Mouse (Mus musculus) thymus, adult 2 months (tissue): Measurements from ENCODE around the gene N4bp1. TPM values are rescaled to one million over a fixed set of nuclear protein-coding genes. Genes with fewer than 3 reads are reported as not detected.

ENCODE experiments used
- DNase-seq: peaks from one replicate; pipeline ENCODE4 v3.0.0; 2021
- H3K27ac ChIP-seq: fragments of 200-500 bp; 2 replicates; pipeline ENCODE4 v1.5.1; 2012; ENCODE audit warnings: low read length, control low read depth; ENCODE audit not compliant: control insufficient read depth, insufficient read depth
- H3K27me3 ChIP-seq: fragments of 200-500 bp; 2 replicates; pipeline ENCODE4 v1.6.1; 2012; ENCODE audit warnings: mild to moderate bottlenecking, low read length, moderate library complexity, mixed read lengths; ENCODE audit not compliant: control insufficient read depth, insufficient read depth
- H3K36me3 ChIP-seq: fragments of 200-500 bp; 2 replicates; pipeline ENCODE4 v1.6.1; 2012; ENCODE audit warnings: mild to moderate bottlenecking, low read length, moderate library complexity; ENCODE audit not compliant: control insufficient read depth, insufficient read depth
- H3K4me1 ChIP-seq: fragments of 200-500 bp; replicated peaks from 2 replicates; pipeline ENCODE4 v1.6.1; 2012; ENCODE audit warnings: low read length; ENCODE audit not compliant: control insufficient read depth, insufficient read depth
- H3K4me3 ChIP-seq: fragments of 200-500 bp; 2 replicates; pipeline ENCODE4 v1.5.1; 2012; ENCODE audit warnings: mild to moderate bottlenecking, low read length, control low read depth, moderate library complexity; ENCODE audit not compliant: control insufficient read depth, insufficient read depth
- CTCF ChIP-seq: fragments of 200-500 bp; IDR thresholded peaks from 2 replicates; pipeline ENCODE4 v1.5.1; 2012; ENCODE audit warnings: mild to moderate bottlenecking, control low read depth, low read length, moderate library complexity, borderline replicate concordance; ENCODE audit not compliant: control insufficient read depth, poor library complexity, insufficient read depth; ENCODE audit errors: extremely low read depth
- POLR2A ChIP-seq: fragments of 200-500 bp; IDR thresholded peaks from 2 replicates; pipeline ENCODE4 v1.6.1; 2012; ENCODE audit warnings: mild to moderate bottlenecking, low read length, control low read depth, moderate library complexity; ENCODE audit not compliant: control insufficient read depth, poor library complexity, insufficient read depth; ENCODE audit errors: extremely low read depth
- WGBS: fragments of 180-500 bp; shearing (Covaris S2); methylation state at CpG from one replicate; pipeline ENCODE4 v1.1.7; 2018; 5-methylcytosine and 5-hydroxymethylcytosine counted together
- polyA plus RNA-seq: library from polyadenylated mRNA; depleted of rRNA; stranded (reverse); fragments of >200 nt; gene quantifications from 2 replicates; pipeline ENCODE4 v1.2.3, GENCODE M21; 2012

Gene N4bp1
- polyA plus RNA-seq, 1 experiment, result 17.2 TPM

DNA sequence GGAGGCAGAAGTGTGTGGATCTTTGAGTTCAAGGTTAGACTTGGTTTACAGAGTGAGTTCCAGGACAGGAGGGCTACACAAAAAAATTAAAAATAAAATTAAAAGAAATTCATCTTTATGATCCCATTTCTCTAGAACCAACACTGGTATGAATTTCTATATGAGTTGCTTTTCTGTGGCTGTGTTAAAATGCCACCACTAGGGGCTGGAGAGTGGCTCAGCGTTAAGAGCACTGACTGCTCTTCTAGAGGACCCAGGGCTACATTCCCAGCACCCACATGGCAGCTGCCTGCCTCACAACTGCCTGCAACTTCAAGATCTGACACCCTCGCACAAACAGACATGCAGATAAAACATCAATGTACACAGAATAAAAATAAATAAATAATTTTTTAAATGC lies 56.1 kb downstream of the N4bp1 start:
- TF ChIP-seq CTCF, result no peak
- TF ChIP-seq POLR2A, result no peak
- no peaks in the 10 kb centered on the region for H3K4me1 ChIP-seq
- WGBS, result 66% methylated on average over 2 of the region's 2 CpGs
- H3K27ac ChIP-seq, result no peak overlapping the region
- no peaks in the 10 kb centered on the region for H3K36me3 ChIP-seq
- DNase-seq, result no peak
- no peak overlapping the region for H3K4me3 ChIP-seq
- no peaks in the 10 kb centered on the region for H3K27me3 ChIP-seq

DNA sequence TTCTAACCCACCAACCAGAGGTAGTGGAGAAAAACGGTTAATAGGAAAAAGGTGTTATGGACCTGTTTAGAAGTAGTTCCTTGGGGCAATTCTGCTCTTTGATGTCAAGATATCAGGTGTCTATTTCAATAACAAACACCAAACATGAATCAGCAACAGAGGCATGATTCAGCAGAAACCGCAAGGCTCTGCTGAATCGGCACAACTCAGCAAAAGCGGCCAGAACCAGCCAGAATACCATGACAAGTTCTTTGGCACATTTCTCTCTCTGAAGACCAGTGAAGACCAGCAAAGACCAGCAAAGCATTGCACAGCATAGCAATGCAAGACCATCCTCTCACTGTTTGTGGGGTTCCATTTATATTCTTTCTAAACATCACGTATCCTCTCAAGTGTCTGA lies 57.9 kb downstream of the N4bp1 start:
- no peak overlapping the region for H3K27ac ChIP-seq
- 91% methylated on average over 5 of the region's 5 CpGs for WGBS
- no peaks in the 10 kb centered on the region for H3K4me1 ChIP-seq
- no peak for DNase-seq
- no peaks in the 10 kb centered on the region for H3K36me3 ChIP-seq
- H3K4me3 ChIP-seq, result no peak overlapping the region
- H3K27me3 ChIP-seq, result no peaks in the 10 kb centered on the region
- TF ChIP-seq POLR2A (no peak), CTCF (no peak)

DNA sequence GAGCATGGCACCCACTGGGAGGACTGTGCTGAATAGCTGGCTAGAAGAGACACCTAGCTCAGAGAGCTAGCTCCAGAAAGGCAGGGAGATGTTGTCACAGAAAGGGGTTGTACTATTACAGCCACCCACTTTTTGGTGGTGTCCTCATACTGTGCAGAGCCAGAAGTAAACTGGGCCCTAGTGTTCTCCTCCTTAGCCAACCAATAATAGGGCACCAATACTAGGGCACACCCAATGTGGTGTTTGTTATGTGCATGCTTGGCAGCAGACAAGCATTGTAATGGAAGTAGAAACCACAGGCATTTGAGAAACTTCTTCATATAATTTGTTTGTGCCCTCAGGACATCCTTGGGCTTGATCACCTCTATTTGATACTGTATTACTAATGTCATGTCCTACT lies 58.5 kb downstream of the N4bp1 start:
- H3K27me3 ChIP-seq, result no peaks in the 10 kb centered on the region
- no peak overlapping the region for H3K27ac ChIP-seq
- H3K4me3 ChIP-seq, result no peak overlapping the region
- DNase-seq, result no peak
- no peaks in the 10 kb centered on the region for H3K36me3 ChIP-seq
- TF ChIP-seq CTCF, result no peak
- no peak for TF ChIP-seq POLR2A
- no peaks in the 10 kb centered on the region for H3K4me1 ChIP-seq

DNA sequence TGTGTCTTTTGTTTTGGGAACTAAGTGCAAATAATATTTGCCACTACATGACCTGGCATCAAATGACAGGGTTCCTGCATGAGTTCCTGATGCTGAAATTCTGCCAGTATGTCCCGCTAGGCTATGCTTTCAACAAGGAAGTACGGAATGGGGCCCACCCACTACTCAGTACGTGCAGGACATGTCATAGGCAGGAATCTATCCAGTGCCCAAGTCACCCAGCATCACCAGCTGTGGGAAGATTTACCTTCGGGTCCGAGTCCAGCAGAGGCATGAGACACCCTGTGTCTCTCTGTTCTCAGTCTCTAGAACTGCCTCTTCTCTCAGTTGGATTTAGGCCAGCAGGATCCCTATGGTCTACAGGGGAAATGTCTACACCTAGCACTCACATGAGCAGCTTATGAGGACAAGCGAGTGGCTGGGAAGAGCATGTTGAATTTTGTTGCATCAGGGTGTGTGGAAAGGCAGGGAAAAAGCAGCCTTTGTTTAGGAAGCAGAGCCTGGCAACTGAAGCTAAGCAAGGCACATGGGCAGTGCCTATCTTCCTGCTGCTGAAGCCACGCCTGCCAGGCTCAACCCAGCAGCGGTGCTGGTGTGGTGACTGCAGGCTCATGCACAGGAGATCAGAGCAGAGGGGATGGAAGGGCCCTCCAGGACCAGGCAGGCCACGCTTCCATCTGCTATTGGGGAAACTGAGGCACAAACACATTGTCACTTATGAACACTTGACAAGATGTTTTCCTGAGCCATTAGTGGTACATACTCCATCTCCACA lies 59.2 kb downstream of the N4bp1 start:
- WGBS, result 89% methylated on average over 9 of the region's 9 CpGs
- Histone ChIP-seq H3K27me3 (no peaks in the 10 kb centered on the region), H3K27ac (no peak overlapping the region), H3K4me1 (no peaks in the 10 kb centered on the region), H3K36me3 (no peaks in the 10 kb centered on the region), H3K4me3 (no peak overlapping the region)
- DNase-seq, result no peak
- TF ChIP-seq POLR2A (no peak), CTCF (no peak)

DNA sequence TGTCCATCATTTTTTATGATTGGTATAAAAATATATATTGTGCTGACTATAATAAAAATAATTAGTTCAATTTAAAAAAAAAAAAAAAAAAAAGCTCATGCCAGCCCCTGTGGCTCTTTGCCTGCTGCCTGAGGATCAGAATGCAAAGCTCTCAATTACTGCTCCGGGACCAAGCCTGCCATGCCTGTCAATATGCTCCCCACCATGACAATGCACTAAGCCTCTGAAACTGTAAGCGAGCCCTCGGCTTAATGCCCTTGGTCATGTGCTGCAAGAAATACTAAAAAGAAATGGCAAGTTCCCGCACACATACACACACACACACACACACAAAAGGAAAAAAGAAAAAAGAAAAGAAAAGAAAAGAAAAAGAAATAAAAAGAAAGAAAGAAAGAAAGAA lies 60.3 kb downstream of the N4bp1 start:
- Histone ChIP-seq H3K36me3 (no peaks in the 10 kb centered on the region), H3K4me1 (no peaks in the 10 kb centered on the region), H3K27me3 (no peaks in the 10 kb centered on the region), H3K27ac (no peak overlapping the region), H3K4me3 (no peak overlapping the region)
- DNase-seq, result no peak
- TF ChIP-seq POLR2A (no peak), CTCF (no peak)
- WGBS, result 85% methylated on average over 4 of the region's 4 CpGs

DNA sequence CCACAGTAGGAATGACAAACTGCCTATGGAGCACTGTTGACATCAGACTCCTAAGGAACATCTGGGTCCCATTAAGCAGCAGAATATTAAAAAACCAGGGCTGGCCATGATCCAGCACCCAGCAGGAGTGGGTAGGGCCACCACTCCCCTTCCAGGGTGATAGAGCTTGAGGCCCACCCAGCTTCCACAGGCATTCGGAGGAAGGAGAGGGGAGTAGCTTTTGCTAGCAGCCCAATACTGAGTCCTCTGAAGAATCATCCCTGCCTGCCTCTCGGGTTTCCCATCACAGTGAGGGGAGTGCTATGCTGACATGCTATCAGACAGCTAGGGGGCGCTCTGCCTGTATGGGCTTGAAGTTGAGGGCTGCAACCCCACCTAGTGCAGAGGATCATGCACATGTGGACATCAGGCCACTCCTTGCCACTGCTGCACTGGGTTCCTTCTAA lies 64.3 kb downstream of the N4bp1 start:
- H3K4me3 ChIP-seq, result no peak overlapping the region
- TF ChIP-seq POLR2A, result no peak
- TF ChIP-seq CTCF, result peak; percentile 63; the same call in 1 of the 2 replicates
- no peaks in the 10 kb centered on the region for H3K4me1 ChIP-seq
- WGBS, result 24% methylated on average over 3 of the region's 3 CpGs
- H3K36me3 ChIP-seq, result no peaks in the 10 kb centered on the region
- DNase-seq, result peak; percentile 31
- H3K27ac ChIP-seq, result no peak overlapping the region
- H3K27me3 ChIP-seq, result no peaks in the 10 kb centered on the region

DNA sequence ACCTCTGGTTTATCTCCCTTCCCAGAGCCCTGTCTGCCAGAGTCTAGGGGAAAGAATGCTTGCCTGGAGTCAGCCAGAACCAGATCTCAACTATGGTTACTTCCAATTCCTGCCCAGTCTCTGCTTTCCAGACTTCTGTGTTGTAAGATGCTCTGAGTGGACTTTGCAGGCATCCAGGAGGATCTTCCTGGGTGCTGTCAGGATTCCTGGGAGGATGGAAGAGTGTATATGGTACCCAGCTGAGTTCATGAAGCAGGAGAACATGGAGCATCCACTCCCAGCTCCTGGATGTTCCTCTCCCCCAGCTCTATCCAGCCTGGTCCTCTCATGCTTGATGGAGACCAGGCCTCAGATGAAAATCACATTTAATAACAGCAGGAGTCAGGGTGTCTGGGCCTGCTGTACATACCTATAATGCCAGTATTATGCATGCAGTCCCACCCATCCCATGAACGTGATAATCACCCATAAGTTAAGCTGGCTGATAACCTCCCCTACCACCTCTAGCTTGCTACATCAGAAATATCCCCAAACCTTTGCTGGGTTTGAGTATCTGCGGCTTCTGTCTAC lies 64.8 kb downstream of the N4bp1 start:
- DNase-seq, result no peak
- Histone ChIP-seq H3K36me3 (no peaks in the 10 kb centered on the region), H3K27me3 (no peaks in the 10 kb centered on the region), H3K27ac (no peak overlapping the region), H3K4me3 (no peak overlapping the region), H3K4me1 (no peaks in the 10 kb centered on the region)
- WGBS, result 90% methylated on average over 2 of the region's 2 CpGs
- no peak for TF ChIP-seq POLR2A
